Mouse (Mus musculus) splenic B cell, adult 2 months (primary cell): ENCODE results near the gene Ate1.
"Not testable (repeated sequence)": the region's sequence is repeated elsewhere in the genome, so short reads cannot be mapped to it uniquely, and the experiment has no call there.

Source experiments
- DNase-seq: peaks from one replicate; pipeline ENCODE4 v3.0.0-alpha.2; 2011; ENCODE audit warnings: low read depth, low spot score
- H3K27me3 ChIP-seq: 2 replicates; pipeline ENCODE4 v1.6.1; 2012; ENCODE audit warnings: mild to moderate bottlenecking, low read length, moderate library complexity, mixed read lengths; ENCODE audit not compliant: control insufficient read depth, poor library complexity, insufficient read depth, severe bottlenecking
- H3K36me3 ChIP-seq: 2 replicates; pipeline ENCODE4 v1.6.1; 2012; ENCODE audit warnings: mild to moderate bottlenecking, low read length, moderate library complexity, mixed read lengths; ENCODE audit not compliant: control insufficient read depth, poor library complexity, insufficient read depth, severe bottlenecking

Ate1 gene

DNA sequence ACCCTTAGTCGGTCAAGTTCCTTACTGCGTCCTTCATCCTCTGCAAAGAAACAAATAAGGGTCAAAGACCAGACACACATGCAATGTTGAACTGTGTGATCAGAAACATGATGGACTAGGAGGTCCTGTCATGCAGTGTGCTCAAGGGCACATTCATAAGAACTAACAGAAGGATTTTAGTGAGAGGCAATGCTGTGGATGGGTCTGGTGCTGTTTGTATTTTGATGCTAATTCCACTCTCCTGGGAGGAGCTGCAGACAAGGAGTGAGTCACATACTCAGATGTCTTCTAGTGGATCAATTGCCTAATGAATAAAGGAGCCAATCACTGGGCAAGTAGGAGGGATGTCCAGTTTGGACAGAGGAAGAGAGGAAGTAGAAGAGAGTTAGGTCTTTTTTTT, 125.5 kb downstream of the Ate1 start:
- Histone ChIP-seq H3K36me3 (peaks cover 2% of the 10 kb centered on the region; the same call in 1 of the 2 replicates), H3K27me3 (no peaks in the 10 kb centered on the region)
- no peak for DNase-seq

DNA sequence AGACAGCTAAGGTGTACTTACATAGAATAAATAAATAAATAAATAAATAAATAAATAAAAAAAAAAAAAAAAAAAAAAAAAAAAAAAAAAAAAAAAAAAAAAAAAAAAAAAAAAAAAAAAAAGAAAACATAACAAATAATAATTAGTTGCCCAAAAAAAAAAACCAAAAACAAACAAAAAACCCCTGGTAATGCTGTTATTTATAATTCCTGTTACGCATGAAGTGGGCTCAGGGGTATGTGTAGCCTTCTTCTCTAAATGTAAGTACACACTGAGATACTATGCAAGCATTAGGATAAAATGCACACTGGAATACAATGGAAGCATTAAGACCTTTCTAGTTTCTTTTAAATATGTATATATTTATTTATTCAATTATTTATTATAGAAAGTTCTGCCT, 130.1 kb downstream of the Ate1 start:
- H3K36me3 ChIP-seq, DNase-seq, H3K27me3 ChIP-seq: not testable (repeated sequence)

DNA sequence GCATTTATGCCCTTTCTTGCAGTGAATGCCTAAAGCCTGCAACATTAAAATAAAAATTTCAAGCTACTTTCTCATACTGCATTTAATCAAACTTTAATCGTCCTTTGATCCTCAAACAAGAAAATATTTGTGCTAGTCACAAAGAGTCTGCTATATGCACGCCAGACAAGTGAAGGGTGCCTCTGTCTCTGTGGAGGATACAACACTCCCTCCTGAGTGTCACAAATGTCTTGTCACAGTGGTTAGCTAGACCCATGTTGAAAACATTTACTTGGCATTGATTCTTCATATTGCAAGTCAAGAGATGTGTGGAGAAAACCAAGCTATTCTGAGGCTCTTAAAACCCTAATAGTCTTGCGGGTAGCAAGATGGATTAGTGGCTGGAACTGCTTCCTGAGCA, 133.9 kb downstream of the Ate1 start:
- DNase-seq = no peak
- no peaks in the 10 kb centered on the region; the same call in none of the 2 replicates for H3K36me3 ChIP-seq
- H3K27me3 ChIP-seq = no peaks in the 10 kb centered on the region

DNA sequence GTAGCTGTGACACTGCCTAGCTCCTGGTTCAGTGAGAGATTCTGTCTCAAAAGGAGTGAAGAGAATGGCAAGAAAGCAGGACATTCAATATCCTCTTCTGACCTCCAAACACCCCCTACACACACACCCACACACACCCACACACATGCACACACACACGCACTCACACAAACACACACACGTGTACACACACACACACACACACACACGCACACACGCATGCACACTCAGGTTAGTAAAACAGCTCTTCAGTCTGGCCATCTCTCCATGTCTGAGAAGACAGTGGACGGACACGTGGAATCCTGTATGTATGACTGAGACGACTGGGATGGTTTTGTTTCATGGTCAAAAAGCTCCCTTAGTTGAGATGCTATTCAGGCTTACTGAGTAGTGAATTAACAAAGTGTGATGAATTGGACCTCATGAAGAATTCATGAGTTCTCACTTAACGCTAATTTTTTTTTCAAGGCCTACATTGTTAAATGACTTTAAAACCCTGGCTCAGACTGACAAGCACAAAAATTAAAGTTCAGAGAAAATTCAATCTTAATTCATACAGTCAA, 134.4 kb downstream of the Ate1 start:
- no peak for DNase-seq

DNA sequence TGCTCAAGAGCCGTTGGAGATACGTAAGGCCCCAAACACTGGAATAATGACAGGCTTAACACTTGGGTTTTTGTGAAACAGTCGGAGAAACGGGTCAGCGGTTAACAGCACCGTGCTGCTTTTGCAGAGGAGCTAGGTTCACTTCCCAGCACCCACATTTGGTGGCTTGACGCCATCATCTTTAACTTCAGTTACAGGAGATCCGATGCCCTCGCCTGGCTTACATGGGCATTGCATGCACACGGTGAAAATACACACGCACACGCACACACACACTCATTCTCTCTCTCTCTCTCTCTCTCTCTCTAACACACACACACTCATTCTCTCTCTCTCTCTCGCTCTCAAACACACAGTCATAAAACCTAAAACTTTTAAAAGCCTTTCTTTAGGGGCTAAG, 138.0 kb downstream of the Ate1 start:
- H3K36me3 ChIP-seq = no peaks in the 10 kb centered on the region
- no peaks in the 10 kb centered on the region for H3K27me3 ChIP-seq
- no peak for DNase-seq

More for the DNA sequence above, 134.4 kb downstream of the Ate1 start:
- H3K36me3 ChIP-seq = no peaks in the 10 kb centered on the region; the same call in 1 of the 2 replicates
- H3K27me3 ChIP-seq = no peaks in the 10 kb centered on the region

DNA sequence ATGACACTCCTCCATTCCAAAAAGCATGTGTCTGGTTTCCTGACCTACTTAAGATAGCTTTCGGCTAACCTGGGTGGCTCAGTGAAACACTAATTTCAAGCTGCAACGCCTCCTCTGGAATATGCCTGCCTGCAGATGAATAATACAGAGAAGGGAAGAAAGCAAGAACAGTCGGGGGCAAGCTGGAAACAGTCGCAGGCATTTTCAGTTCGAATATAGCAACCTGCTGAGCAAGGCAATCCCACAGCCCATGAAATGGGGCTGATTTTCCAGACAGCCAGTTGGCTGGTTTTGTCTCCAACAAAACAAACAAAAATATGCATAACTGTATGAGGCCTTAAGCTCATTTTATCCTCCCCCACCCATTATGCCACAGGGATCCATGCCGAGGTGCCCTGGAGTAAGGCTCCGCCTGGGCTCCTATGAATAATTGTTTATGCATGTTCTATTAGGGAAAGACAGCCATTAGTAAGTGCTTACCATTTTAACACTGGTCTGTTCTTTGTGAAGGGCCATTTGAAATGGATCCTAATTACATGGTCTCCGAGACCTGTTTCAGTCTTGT, 138.7 kb downstream of the Ate1 start:
- DNase-seq = no peak
- no peaks in the 10 kb centered on the region for H3K36me3 ChIP-seq
- no peaks in the 10 kb centered on the region for H3K27me3 ChIP-seq

DNA sequence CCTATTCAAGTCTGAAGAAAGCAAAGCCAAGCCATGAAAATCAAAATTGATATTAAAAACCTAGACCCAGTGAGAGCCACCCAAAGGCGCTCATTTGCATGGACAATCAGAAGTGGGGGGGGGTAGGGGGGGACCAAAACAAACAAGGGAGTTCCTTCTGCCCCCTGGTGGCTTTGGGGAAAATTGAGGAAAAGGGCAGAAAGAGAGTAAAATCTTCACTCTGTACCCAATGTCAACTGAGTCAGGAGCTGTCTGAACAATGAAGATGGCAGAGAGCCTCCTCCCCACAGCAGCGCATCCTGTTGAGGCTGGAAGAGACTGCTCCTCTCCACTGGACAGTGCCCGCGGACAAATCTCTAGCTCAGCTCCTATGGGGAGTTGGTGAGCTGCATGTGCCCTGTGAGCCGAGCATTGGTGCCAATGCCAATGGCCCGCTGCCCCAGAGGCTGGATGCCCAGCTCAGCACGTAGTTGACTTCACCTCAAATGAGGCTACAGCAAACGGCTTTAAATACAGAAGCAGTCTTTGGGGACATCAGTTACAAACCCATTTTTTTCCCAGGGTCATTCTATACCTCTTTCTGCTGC, 139.3 kb downstream of the Ate1 start:
- no peak for DNase-seq
- H3K27me3 ChIP-seq = no peaks in the 10 kb centered on the region
- no peaks in the 10 kb centered on the region for H3K36me3 ChIP-seq

DNA sequence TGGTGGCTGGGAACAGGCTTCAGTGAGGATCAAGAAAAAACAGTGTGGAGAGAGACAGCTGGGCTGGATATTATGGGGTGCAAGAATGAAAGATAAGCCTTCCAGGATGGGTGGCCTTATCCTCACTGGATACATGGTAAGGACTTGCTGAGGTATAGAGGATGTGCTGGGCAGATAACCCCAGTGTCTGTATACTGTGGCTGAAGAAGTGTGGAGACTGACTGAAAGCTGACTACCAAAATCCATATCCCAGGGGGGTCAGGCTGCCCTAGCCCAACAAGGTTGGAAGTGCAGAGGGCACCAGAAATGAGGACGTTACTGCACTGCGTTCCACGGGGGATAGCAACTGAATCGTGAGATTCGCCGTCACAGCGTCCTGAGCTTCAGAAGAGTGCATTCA, 139.8 kb downstream of the Ate1 start:
- no peak for DNase-seq
- no peaks in the 10 kb centered on the region for H3K27me3 ChIP-seq
- no peaks in the 10 kb centered on the region for H3K36me3 ChIP-seq

DNA sequence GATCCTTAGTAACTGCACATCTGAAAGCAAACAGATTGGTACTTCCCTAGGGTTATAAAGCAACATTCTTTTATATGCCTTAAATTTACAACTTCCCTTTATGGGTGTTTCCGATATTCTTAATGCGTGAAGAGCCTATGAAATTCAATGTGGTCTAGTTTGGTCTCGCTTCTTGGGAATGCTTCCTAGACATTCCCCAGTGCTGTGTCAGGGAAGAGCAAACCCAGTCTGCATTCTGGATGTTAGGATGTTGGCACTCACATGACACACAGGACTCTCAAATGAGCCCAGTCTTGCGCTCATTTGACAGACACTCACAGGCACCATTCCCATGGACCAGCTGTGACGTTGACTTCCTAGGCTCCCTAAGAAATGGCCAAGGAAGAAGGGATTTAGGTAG, 140.3 kb downstream of the Ate1 start:
- H3K36me3 ChIP-seq = no peaks in the 10 kb centered on the region
- no peaks in the 10 kb centered on the region for H3K27me3 ChIP-seq
- DNase-seq = no peak

DNA sequence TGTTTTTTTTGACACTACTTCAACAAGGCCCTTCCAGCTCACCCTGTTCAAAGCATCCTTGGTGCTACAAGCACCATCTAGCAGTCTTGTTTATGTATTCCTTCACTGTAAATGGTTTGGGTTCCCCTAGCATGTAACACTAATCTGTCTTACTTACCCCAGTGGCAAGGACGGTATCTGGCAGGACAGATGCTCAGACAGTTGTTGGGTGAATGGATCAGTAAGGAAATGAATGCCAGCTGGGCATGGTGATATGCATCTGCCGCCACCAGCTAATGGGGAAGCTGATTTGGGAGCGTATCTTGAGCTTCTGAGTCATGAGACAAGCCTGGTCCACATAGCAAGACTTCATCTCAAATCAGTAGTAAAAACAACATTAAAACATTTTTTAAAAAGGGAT, 141.9 kb downstream of the Ate1 start:
- Histone ChIP-seq H3K27me3 (no peaks in the 10 kb centered on the region), H3K36me3 (no peaks in the 10 kb centered on the region)
- no peak for DNase-seq

DNA sequence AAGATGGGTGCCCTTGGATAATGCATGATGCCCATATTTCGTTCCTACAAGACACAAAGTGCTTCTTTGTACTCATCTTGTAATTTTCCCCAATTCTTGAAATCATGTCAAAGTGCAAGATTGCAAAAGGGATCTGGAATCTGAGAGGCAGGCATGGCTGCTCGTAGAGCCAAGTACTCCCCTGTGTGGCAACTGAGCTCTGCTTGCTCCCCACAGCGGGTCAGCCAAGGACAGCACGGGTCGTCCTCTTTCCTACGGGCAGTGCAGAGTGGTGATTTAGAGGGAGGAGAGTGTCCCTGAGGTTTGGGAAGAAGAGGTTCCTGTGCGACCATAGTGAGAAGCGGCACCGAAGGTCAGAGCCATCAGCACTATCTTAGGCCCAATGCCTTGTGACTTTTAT, 145.9 kb downstream of the Ate1 start:
- H3K27me3 ChIP-seq = no peaks in the 10 kb centered on the region
- no peaks in the 10 kb centered on the region for H3K36me3 ChIP-seq
- no peak for DNase-seq

DNA sequence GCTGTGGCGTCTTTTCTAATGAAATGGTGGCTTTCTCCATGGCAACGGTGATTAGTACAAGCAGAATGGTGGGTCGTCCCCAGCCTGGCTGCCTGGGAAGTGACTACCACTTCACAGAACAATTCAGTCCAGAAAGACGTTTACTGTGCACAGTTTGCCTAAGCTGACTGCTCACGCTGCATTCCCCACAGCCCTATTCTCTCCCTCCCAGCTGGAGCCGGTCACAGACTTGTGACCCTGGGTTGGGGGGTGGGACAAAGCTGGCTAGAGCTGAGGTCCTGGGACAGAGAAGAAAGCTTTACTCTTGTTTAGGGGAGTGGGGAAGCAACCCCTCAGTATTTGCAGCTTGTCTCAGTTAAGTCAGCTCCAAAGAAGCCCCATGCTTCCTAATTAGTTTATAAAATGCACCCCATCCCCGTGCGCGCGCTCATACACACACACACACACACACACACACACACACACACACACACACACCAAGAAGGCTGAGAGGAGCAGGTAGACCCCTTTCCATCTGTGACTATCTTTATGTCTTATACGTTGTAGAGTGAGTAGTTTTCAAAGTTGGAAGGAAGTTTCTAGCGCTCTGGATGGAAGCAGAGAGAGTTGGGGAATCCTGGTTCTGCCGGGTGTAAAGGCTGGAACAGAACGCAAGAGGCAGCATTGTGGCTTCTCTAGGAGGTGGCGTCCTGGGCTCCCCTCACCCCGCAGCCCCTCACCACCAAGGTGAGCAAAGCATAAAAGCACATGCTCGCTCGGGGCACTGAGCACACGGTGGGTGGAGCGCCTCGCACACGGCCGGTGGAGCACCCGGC, 151.1 kb downstream of the Ate1 start:
- no peaks in the 10 kb centered on the region for H3K27me3 ChIP-seq
- no peak for DNase-seq
- no peaks in the 10 kb centered on the region for H3K36me3 ChIP-seq

DNA sequence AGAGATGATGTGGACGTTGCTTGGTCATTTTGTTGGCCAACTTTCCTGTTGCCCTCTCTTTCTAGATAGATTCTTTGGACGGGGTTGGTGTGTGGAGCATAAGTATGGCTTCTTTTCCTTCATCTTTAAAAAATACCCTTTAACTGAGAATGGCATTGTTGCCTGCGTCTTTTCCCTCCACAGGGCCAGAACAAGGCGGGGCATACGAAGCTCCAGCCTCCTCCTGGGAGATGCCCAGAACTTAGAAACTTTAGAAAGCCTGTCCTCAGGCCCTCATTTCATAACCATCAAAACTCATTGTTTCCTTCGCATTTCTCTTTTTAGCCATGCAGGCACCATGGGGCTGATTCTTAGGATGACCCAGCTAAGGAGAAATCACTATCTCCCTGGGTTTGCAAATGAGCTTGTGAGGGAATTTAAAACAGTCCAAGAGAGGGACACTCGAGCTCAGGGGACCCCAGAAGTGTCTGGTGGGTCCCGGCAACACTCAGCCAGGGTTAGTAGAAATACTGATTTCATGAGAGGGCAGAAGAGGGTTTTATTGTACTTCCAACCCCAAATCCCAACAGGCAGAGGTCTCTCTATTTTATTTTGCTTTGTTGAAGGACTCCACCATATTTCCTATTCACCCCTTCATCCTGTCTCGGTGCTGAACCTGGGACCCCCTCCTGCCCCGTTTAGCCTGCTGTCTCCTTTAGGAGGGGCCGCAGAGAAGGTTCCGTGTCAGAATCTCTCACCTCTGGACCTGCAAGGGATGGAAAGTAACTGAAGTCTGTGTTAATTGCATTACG, 151.9 kb downstream of the Ate1 start:
- no peak for DNase-seq
- no peaks in the 10 kb centered on the region for H3K36me3 ChIP-seq
- no peaks in the 10 kb centered on the region for H3K27me3 ChIP-seq

DNA sequence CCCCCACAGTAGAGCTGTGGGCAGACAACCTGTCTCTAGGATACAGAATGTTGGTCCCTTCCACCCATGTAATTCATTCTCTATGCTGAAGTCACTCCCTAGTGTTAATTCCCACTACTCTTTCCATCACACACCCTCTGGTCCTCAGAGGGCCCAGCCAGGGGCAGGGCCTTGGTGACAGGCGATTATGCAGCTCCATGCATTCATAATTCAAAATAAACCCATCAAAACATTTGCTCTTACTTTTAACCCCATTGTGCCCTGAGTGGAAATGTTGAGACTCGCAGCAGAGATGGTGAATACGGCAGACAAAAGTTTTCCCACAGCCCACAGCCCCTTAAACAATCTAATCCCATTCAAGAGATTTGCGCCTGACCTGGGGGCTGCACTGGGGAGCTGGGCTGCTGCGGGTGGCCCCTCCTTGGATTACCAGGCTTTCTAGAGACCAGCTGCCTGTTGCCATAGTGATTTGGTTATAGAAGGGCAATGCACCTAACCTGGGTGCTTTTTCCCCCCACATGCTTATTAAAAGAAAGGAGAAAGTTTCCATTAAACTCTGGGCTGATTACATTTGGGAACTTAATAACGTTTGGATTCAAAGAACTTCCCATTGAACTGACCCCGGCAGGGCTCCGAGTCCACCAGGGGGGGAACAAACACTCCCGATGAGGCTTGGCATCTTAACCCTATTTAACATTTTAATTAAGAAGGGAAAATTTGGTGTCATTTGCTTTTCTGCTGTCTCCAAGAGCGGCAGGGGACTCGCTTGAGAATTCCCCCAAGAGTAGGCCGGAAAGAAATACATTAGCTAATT, 152.7 kb downstream of the Ate1 start:
- H3K27me3 ChIP-seq = no peaks in the 10 kb centered on the region
- no peak for DNase-seq

More for the DNA sequence above, 152.7 kb downstream of the Ate1 start:
- no peaks in the 10 kb centered on the region for H3K36me3 ChIP-seq
